Mouse (Mus musculus): ENCODE results near the gene Trpm1. TPM values are rescaled to one million over a fixed set of nuclear protein-coding genes. Genes with fewer than 3 reads are reported as not detected.

Gene Trpm1
- total RNA-seq (2023), result 5.1 TPM

DNA sequence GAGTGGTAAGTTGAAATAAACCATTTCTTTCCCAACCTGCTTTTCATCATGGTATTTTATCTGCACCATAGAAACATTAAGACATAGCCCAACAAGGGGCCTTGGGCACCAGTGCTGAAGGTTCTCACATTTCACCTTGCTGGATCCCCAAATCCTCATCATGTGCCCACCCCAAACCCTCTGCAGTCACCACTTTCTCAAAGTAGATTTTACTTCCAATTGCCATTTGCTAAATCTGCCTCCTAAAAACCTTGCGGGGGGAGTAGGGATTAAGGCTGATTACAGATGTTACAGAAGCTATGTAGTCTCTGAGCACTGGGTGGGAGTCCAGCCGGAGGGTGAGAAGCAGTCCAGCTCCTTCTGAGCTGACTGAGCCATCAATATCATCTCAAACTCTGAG lies at the start of gene Trpm1:
Gene Trpm1, plus strand, starts transcription at position 301 of the 400 bp plus-strand sequence.

DNA sequence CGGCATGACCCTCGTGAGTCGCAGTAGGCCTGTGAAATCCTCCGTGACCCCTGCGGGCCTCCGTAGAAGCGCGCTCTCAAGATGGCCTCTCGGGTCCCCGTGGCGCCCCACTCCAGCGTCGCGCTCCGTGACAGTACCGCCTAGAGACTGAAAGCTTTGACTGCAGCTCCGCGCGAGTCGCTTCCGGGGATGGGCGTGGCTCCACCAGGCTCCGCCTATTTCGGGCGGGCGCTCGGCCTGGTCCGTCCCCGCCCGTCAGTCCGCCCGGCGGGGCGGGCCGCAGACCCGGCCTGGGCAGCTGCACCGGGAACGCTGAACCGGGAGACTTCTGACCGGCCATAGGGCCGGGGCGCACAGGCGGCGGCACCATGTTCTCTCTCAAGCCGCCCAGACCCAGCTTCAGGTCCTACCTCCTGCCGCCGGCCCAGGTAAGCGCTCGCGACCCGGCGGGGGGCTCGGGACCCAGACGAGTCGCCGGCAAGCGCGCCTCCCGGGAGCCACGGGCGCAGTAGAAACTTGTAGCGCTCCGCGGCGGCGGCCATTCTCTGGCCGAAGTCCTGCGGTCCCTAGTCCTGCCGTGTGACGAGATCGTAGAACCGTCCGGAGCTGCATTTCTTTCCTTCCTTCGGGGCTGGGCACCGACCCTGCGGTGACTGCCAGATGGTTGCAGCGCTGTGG lies 133.9 kb downstream of the Trpm1 start, which contains the start of gene Mtmr10:
Gene Mtmr10, plus strand, starts transcription at position 240 of the 678 bp plus-strand sequence.

Other genes starting within 250 kb of the Trpm1 start
- not detected for gene E030018B13Rik, start 237.0 kb upstream of the Trpm1 start, total RNA-seq (2023)
- 471 TPM for gene Klf13, start 214.9 kb upstream of the Trpm1 start, total RNA-seq (2023)
- gene Mtmr10, start 133.8 kb downstream of the Trpm1 start, total RNA-seq (2023), result 25.4 TPM
- 14.3 TPM for gene Fan1, start 220.3 kb downstream of the Trpm1 start, total RNA-seq (2023)
- gene Mphosph10, start 238.4 kb downstream of the Trpm1 start, total RNA-seq (2023), result 56.4 TPM
- 12.1 TPM for gene Mcee, start 238.8 kb downstream of the Trpm1 start, total RNA-seq (2023)